Mouse (Mus musculus) heart, adult 18-20 months (tissue): Measurements from ENCODE around the gene Mbnl2. TPM values are rescaled to one million over a fixed set of nuclear protein-coding genes. Genes with fewer than 3 reads are reported as not detected.
A peak's percentile ranks its signal among the peaks of the same experiment; 100 is the strongest.

ENCODE experiments used
- DNase-seq, 2 experiments: peaks; one replicate each; pipeline ENCODE4 v3.0.0; 2021 to 2022; ENCODE audit warnings: mixed read lengths in 1 of 2
- total RNA-seq, 2 experiments: library from RNA; stranded (reverse); gene quantifications; 2 replicates each; pipeline ENCODE4 v1.2.3; 2021

The Mbnl2 gene
- total RNA-seq, 2 experiments from 2014 or later = 218 to 240 TPM

- DNase-seq = peak; percentile 60 to 75
These were observed 21.8 kb downstream of the Mbnl2 start for GRCm38 (mm10) chr14:120297137-120297749.

- DNase-seq = no peak
These were observed 22.4 kb downstream of the Mbnl2 start for GRCm38 (mm10) chr14:120297833-120298232.

GRCm38 (mm10) chr14:120298439-120298838 lies 23.0 kb downstream of the Mbnl2 start:
- no peak for DNase-seq

GRCm38 (mm10) chr14:120299716-120300115 lies 24.2 kb downstream of the Mbnl2 start:
- peak; percentile 81 to 82 for DNase-seq

GRCm38 (mm10) chr14:120300191-120300590 lies 24.7 kb downstream of the Mbnl2 start:
- DNase-seq = no peak

GRCm38 (mm10) chr14:120300814-120301213 lies 25.3 kb downstream of the Mbnl2 start:
- no peak for DNase-seq

- DNase-seq = peak; percentile 66 to 69
These were observed 27.6 kb downstream of the Mbnl2 start for GRCm38 (mm10) chr14:120302913-120303548.

GRCm38 (mm10) chr14:120306229-120306628 lies 30.8 kb downstream of the Mbnl2 start:
- peak in 1 of 2 experiments; percentile 50 for DNase-seq

- DNase-seq = no peak
These were observed 31.9 kb downstream of the Mbnl2 start for GRCm38 (mm10) chr14:120307356-120307755.

GRCm38 (mm10) chr14:120307963-120308362 lies 32.5 kb downstream of the Mbnl2 start:
- DNase-seq = peak in 1 of 2 experiments; percentile 61

GRCm38 (mm10) chr14:120309691-120310090 lies 34.2 kb downstream of the Mbnl2 start:
- no peak for DNase-seq

GRCm38 (mm10) chr14:120311330-120312097 lies 36.0 kb downstream of the Mbnl2 start:
- DNase-seq = no peak

GRCm38 (mm10) chr14:120312661-120313406 lies 37.4 kb downstream of the Mbnl2 start:
- DNase-seq = no peak

- no peak for DNase-seq
These were observed 38.0 kb downstream of the Mbnl2 start for GRCm38 (mm10) chr14:120313466-120313865.

- no peak for DNase-seq
These were observed 40.3 kb downstream of the Mbnl2 start for GRCm38 (mm10) chr14:120315721-120316120.

GRCm38 (mm10) chr14:120318326-120318935 lies 43.0 kb downstream of the Mbnl2 start:
- DNase-seq = no peak

GRCm38 (mm10) chr14:120318974-120319731 lies 43.7 kb downstream of the Mbnl2 start:
- no peak for DNase-seq

- no peak for DNase-seq
These were observed 46.6 kb downstream of the Mbnl2 start for GRCm38 (mm10) chr14:120322041-120322440.

GRCm38 (mm10) chr14:120323111-120323510 lies 47.6 kb downstream of the Mbnl2 start:
- no peak for DNase-seq

- DNase-seq = no peak
These were observed 48.8 kb downstream of the Mbnl2 start for GRCm38 (mm10) chr14:120324061-120324791.
